Mouse (Mus musculus) CH12.LX (cell line): ENCODE results near the gene Arhgap29.

Experiments used
- BHLHE40 ChIP-seq: IDR thresholded peaks from 2 replicates; pipeline ENCODE4 v1.6.1; 2011; ENCODE audit warnings: mild to moderate bottlenecking, low read depth, low read length, improper control_type of control experiment
- CHD2 ChIP-seq: IDR thresholded peaks from 2 replicates; pipeline ENCODE4 v1.6.1; 2011; ENCODE audit warnings: low read length, improper control_type of control experiment
- CTCF ChIP-seq, 2 experiments: IDR thresholded peaks in 1 of 2; conservative IDR thresholded peaks in 1 of 2; 2 replicates each; pipeline ENCODE4 v1.5.1; 2011 to 2012; ENCODE audit warnings: low read depth in 2 of 2, low read length in 2 of 2, improper control_type of control experiment in 1 of 2, inconsistent platforms in 1 of 2, mild to moderate bottlenecking in 1 of 2, moderate library complexity in 1 of 2
- E2F4 ChIP-seq: IDR thresholded peaks from 2 replicates; pipeline ENCODE4 v1.6.1; 2011; ENCODE audit warnings: low read depth, low read length, improper control_type of control experiment; ENCODE audit not compliant: insufficient replicate concordance
- HCFC1 ChIP-seq: IDR thresholded peaks from 2 replicates; pipeline ENCODE4 v1.6.1; 2012; ENCODE audit warnings: low read depth, mild to moderate bottlenecking, inconsistent platforms, low read length, improper control_type of control experiment
- KAT2A ChIP-seq: IDR thresholded peaks from 2 replicates; pipeline ENCODE4 v1.6.1; 2012; ENCODE audit warnings: low read length, improper control_type of control experiment, inconsistent platforms; ENCODE audit not compliant: insufficient replicate concordance
- MYC ChIP-seq: IDR thresholded peaks from 2 replicates; pipeline ENCODE4 v1.6.1; 2011; ENCODE audit warnings: low read depth, mild to moderate bottlenecking, improper control_type of control experiment, low read length
- PAX5 ChIP-seq: IDR thresholded peaks from 2 replicates; pipeline ENCODE4 v1.6.1; 2012; ENCODE audit warnings: low read length, inconsistent platforms, mixed read lengths
- POLR2A ChIP-seq: IDR thresholded peaks from 2 replicates; pipeline ENCODE4 v1.6.1; 2011; ENCODE audit warnings: low read depth, mild to moderate bottlenecking, improper control_type of control experiment, low read length
- SIN3A ChIP-seq: IDR thresholded peaks from 2 replicates; pipeline ENCODE4 v1.6.1; 2012; ENCODE audit warnings: low read length, improper control_type of control experiment, inconsistent platforms
- SMC3 ChIP-seq: IDR thresholded peaks from 2 replicates; pipeline ENCODE4 v1.6.1; 2011; ENCODE audit warnings: low read depth, low read length, improper control_type of control experiment
- TCF12 ChIP-seq: IDR thresholded peaks from 2 replicates; pipeline ENCODE4 v1.6.1; 2014; ENCODE audit warnings: low read depth, mild to moderate bottlenecking, inconsistent platforms, low read length, improper control_type of control experiment
- USF1 ChIP-seq: IDR thresholded peaks from 2 replicates; pipeline ENCODE4 v1.6.1; 2014; ENCODE audit warnings: low read depth, mild to moderate bottlenecking, inconsistent platforms, low read length, improper control_type of control experiment
- ZKSCAN1 ChIP-seq: IDR thresholded peaks from 2 replicates; pipeline ENCODE4 v1.6.1; 2012; ENCODE audit warnings: low read depth, inconsistent platforms, low read length, improper control_type of control experiment, borderline replicate concordance

DNA sequence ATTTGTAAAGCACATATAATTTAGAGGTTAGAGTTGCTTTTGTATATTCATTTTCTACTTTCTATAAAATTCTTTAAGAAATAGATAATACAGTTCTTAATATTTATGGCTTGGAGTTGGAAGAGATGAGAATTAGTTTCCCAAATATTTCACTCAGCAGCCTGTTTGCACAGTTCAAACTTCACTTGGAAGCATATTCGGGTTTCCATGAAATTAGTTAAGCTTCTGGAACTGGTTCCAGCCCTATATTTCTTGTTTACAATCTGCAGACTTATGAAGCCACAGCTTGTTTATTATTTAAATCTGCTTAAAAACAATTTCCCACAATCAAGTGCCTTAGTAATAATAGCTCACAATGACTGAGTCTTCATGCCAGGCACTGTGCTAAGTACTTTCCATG lies 17.1 kb downstream of the Arhgap29 start:
- TF ChIP-seq POLR2A, result no peak
- no peak for TF ChIP-seq CTCF (conservative IDR thresholded peaks at IDR 0.05 in 1 of 2, IDR thresholded peaks at IDR 0.05 in 1 of 2; ENCODE audit: low read depth in 2 of 2, low read length in 2 of 2)
- no peak for TF ChIP-seq BHLHE40
- no peak for TF ChIP-seq MYC
- TF ChIP-seq TCF12, result no peak
- no peak for TF ChIP-seq PAX5
- TF ChIP-seq E2F4, result no peak
- no peak for TF ChIP-seq CHD2
- TF ChIP-seq KAT2A, result no peak
- TF ChIP-seq HCFC1, result no peak
- TF ChIP-seq SIN3A, result no peak
- TF ChIP-seq ZKSCAN1, result no peak
- no peak for TF ChIP-seq SMC3
- no peak for TF ChIP-seq USF1
